Mouse (Mus musculus) skeletal muscle tissue, adult 2 months (tissue): ENCODE measurements at regions not wholly inside any gene's neighbourhood (a gene's known extent, or its start where the extent isn't known, plus 50 kb on each side); places are given as distances from the start of the nearest gene placed in this dataset.

Experiments used
- DNase-seq: peaks from one replicate; pipeline ENCODE4 v3.0.0-alpha.2; 2012; ENCODE audit warnings: low read depth, low spot score

DNA sequence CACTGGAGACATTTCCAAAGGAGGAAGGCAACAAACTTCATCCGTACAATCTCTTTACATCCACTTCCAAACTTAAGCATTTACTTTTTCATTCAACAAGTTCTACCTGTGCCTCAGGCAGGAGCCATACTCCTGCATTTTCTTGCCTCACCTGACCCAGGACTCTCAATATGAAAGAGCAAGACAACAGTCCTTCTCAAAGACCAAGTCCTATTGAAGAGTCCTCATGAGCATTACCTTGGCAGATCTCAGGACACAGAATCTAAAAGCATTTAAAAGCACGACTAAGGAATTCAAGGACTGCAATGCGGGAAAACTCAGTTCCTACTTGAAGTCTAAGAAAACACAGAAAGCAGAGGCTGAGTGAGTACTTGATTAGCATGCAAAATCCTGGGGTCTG, 286.5 kb downstream of the Kcnrg start:
- DNase-seq = no peak

DNA sequence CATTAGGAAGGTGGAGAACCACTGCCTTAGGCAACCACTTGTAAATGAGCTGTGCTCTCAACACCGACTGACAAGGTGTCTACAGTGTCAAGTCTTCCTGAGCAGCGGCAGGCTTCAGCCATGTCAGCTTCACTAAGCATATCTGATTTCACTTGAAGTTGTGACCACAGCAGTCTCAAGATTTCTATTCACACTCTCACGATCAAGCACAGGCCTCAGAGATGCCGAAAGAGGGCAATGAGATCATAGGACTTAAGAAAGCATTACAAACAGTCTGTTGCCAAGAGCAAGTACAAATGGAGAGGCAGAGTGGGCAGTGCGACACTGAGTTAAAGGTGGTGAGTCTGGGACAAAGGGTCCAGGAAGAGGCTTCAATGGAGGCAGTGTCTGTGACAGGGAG, 289.6 kb downstream of the Kcnrg start:
- no peak for DNase-seq

DNA sequence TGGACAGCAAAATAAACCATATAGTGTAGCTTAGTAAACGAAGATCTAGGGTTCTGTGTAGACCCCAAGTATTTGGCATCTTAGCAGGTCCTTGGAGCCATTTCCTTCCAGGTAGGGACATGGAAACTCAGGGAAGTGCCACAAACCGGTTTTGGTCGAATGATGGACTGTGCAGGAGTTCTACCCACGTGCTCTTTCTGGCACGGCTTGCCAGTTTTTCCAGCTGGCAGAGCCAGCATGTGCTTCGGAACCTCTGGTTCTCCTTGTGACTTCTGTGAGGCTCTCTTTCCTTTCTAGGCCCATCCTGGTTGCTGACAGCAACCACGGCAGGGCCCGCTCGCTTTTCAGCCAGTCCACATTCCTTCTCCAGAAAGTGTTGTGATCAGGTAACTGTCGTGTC, 291.4 kb downstream of the Kcnrg start:
- no peak for DNase-seq

DNA sequence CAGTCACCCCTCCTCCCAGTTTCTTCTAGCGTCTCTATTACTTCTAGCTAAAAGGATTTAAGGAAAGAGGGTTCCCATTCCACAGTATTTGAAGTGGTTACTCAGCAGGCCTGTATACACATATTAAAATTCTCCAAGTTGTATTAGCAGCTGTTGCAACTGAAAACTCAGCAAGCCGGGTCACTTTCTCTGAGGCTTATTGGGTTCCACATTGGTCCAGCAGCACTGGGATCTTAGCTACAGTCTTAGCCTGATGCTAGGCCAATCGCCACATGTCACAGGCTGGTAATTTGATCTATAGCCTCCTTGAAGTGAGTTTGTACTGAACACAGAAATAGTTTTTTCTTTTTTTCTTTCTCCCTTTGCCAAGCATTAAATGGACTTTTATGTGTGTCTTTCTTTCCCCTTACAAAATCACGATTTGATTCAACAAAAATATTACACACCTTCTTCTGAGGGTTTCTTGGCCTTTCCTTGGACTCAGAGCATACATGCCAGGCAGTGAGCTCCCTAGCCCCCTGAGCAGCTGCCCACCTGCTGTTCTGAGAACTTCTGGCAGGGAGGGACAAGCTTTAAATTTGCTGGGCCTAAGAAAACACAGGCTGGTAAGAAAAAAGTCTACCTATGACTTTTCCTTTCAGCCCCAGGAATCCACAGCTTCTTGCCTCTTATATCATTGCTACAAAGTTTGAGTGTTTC, 297.3 kb downstream of the Kcnrg start:
- no peak for DNase-seq

DNA sequence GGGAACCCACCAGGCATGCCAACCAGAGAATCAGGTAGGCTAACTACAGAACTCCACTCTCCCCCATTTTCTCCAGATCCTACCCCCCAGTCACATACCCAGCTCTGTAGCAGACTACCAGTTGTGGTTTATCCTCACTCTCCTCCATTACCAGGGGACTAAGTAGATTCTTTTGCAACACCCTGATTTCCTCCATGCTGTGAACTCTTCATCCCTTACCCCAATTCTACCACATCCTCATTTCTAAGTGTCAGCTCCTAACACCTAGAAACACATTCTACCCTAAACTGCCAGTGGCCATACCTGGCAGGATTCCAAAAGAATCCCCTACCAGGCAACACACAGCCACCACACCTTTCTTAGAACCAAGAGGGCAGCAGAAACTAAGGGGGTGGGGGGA, 310.9 kb downstream of the Kcnrg start:
- DNase-seq = no peak

DNA sequence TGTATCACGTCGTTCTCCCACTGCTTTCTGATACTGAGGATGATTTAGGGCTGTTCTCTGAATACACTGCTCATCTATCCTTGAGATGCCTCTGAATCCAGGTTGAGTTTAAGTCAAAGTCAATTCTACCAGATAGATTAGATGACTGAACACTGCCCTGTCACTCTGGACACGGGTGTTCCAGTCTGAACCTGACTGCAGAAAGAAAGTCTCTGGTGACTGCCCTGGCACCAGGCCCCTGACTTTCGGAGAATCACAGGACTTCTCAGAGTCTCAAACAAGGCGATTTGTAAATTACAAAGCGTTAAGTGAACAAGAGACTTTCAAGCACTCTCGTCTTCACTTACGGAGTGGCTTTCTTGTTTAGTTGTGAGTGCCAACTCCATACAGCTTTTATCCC, 324.6 kb downstream of the Kcnrg start:
- DNase-seq = no peak

DNA sequence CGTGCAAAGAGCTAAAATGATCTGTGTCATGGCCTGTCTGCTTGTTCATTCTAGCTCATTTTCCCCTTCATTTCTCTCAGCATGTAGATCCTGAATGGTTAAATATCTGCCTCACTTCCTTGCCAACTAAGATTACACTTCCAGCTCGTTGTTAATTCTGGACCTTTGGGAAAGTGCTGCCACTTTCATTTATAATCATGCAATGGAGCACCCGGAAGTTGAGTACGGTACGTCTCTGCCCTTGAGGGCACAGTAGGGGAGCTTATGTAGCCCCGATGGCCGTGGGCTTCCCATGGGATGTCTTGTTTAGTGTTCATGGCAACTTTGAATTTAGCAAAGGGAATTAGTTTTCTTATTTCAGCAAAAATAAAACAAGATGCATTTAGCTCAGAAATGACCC, 334.4 kb downstream of the Kcnrg start:
- no peak for DNase-seq

DNA sequence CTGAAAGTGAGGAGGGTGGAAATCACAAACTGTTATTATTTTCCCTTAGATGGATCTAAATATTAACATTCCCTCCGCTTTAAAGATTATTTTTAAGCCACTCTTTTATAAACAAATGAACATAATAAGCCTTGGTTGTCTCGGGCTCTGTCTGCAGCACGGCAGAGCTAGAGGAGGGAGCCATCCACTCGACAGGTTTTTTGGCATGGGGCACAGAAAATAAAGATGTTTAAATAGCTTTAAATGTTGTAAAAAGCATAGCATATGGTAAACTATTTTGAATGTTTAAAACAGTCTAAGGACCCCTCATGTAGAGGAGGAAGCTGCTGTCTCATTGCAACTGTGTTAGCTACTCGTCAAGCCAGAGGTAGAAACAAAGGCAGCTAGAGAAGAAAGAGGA, 338.4 kb downstream of the Kcnrg start:
- no peak for DNase-seq

DNA sequence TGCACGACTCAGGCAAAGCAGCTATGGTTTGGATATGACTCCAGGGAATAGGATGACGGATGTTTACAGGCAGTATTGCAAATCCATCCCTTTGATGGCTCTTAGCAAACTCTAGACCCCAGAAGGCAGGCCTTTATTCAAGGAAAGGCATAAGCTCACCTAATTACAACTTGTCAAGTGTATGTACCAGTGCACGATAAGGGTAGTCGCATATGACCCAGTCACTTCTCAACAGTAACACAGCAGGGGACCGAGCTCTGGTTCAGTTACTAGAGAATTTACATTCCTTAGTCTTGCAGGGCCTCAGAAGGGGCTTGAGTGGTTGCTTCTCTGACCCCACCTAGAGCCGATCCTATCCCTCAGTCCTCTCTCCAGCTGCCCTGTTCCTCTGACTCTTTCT, 342.2 kb downstream of the Kcnrg start:
- DNase-seq = no peak

DNA sequence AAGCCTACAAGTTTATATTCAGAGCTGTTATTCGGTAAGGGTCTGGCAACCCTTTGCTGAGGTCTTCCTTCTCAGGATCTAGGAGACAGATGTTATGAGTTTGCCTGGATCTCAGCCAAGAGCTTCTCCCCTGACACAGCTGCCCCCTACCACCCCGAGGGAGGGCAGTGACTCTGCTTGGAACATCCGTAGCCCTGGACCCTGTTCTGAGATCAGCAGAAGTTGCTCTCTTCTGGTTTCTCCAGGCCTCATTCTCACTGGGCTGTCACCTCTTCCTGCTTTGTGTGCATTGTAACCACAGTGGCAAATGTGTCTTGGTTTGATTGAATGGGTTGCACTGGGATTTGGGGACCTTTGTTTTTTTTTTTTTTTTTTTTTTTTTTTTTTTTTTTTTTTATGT, 342.4 kb upstream of the Rnaseh2b start:
- no peak for DNase-seq

DNA sequence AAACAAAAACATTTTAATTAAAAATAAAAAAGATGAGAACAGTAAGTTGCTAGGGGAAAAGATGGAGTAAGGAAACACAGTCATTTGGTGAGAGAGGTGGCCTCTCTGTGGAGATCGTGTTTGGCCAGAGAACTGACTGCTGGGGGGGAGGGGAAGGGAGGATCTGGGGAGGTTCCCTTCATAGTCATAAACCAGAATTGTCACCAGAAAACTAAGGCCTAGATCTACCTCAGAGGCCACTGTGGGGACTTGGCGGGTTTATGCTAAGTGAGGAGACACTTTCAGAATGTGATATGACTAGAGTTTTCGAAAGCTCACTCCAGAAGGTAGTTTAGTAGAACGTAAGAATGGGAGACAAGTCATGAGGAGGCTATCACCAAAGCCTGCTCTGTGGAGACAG, 339.4 kb upstream of the Rnaseh2b start:
- no peak for DNase-seq

DNA sequence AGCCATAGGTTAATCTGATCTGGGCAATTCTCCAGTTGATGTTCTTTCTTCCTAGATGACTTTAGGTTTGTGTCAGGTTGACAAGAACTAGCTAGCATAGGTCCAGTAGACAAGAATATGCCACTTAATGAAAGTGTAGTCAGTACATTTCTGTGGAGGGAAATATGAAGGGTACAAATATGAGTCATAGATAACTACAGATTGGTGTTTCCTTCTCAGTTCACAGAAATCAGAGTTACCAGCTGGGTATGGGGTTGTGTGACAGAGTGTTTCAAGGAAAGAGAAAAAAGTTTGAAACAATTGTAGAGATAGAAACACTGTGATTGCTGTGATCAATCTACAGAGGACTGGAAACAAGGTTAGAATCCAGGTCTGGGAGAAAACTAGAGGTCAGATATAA, 337.0 kb upstream of the Rnaseh2b start:
- DNase-seq = no peak

DNA sequence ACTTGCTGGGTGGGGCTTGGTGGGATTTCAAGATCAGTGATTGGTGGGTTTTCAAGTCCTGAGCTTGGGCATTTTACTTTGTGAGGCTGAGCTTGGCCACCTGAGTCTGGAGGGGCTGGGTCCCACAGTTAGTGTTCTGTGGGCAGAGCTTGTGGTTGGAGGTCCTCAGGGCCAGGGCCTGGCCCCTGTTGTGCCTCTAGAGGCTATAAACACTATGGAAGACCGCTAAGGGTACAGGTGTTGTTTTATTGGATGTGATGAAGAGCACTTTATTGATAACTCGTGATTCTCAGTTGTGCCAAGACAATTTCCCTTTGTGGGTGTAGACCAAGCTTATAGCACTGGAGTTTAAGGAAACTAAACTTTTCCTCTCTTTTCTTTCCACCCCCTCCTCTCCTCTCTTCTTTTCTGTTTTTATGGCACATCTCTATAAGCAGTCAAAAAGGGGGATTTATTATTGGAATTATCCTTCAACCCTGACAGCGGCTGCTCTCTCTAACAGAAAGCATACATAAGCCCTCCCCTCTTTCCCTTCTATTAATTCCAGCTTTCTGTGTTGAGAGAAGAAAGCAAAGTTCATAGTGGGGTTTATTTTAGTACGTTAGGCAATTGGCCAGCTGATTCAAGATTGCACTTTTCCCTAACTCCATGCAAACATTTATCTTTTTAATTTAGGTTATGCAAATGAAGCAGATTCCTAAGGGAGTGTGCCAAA, 332.0 kb upstream of the Rnaseh2b start:
- no peak for DNase-seq

DNA sequence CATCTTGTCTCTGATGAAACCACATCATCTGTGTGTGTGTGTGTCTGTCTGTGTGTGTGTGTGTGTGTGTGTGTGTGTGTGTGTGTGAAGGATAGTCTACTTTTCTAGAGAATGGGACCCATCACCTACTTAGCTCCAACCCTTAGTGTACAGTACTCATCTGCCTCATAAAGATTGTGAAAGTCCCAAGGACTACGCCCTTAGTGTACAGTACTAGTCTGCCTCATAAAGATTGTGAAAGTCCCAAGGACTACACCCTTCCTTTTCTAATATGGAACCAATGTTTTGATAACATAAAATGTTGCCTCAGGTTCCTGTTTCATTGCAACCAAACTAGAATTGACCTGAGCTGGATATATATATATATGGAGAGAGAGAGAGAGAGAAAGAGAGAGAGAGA, 323.9 kb upstream of the Rnaseh2b start:
- no peak for DNase-seq

DNA sequence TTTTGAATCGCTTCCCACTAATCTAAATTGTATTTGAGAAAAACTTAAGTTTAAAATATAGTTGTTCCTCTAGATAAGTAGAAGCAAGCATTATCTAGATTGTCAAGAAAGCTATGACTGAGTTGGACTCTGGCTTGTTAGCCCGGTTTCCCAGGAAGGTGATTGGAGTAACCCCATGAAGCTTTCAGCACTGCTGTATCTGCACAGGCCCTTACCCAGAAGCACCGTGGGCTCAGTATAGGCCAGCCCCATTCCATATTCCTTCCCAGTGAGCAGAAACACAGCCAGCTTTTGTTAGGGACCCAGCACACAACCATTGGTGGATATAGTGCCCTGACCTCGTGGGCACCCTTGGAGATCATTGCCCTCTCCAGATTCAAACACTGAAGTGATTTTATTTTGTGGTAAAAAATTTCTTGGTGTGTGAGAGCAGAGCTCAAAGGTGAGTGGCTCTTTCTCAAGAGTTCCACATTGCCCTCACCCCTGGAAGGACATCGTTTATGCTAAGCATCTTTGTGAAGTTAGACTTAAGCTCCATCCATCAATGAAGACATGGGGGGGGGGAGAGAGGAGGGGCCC, 323.3 kb upstream of the Rnaseh2b start:
- no peak for DNase-seq

DNA sequence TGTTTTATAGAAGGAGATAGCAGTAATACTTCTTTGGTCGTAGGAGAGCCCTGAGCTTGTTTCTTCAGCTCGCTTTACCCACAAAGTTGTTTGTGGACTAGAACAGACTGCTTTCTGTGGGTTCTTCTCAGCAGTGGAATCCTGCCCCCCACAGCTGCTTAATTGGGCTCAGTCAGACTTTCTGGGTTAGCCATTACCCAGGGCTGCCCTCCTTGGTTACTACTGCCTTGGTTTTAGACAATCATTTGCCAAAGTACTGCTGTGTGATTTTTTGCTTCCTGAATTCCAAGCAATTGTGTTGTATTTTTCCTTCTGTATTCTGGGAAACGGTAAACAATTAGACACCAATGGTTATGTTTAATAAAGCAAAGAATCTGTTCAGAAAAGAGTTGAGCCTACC, 321.8 kb upstream of the Rnaseh2b start:
- no peak for DNase-seq

DNA sequence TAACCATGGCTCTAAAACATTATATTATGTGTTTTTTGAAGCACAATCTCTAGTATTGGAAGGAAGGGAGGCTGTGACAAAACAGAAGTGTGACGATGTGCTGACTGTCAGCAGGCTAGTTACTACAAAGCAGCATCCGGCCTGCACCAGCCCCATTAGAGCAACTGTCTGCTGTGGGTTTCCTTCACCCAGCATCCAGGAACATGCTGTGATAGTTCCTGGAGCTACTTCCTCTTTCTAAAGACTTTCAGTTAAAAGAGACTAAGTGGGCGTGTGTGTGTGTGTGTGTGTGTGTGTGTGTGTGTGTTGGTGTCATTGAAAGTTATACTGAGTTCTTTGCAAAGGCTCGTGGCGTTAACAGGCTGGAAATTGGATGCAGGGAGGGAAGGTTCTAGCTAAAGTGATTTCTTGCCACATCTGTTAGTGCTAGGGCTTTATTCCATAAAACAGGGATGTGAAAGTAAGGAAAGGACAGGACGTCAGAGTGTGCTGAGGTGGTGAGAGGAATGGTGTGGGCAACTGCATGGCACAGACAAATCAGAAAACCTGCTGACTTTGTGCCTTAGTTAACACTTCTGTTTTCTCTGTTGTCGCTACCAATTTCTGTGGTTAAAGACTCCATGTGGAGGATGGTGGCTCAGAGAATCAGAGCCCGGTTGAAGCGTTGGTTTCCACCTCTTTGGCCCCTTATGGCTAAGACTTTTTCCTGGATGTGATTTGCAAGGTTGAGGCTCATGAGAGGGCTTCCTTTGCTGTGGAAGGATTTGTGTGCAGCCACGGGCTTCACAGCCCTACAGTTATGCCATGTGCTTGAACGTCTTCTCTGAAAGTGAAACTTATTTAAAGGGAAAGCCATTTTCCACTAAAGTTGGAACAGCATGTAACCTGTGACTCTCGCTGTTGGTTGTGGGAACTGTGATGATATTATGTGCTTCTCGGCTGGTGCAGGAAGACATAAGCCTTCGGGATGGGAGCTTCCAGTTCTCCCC, 321.0 kb upstream of the Rnaseh2b start:
- peak; percentile 46 for DNase-seq

DNA sequence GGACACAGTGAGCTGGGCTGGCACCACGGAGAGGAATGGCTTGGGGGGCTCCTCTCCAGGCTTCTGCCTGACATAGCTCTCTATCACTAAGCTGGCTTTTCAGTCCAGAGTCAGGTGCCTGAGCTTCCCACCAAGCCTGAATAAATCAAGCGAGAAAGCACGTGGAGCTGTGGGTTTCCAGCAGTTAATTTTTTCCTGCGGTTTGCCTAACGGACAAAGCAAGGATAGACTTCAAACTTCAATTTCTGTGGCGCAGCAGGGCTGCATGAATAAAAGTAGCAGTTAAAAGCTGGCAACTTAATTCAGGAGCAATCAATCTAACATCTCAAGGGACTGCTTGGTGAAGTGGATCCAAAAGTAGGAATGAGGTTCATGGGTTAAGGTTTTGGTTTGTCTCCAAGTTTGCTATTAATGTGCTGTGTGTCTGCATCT, 317.1 kb upstream of the Rnaseh2b start:
- DNase-seq = no peak

DNA sequence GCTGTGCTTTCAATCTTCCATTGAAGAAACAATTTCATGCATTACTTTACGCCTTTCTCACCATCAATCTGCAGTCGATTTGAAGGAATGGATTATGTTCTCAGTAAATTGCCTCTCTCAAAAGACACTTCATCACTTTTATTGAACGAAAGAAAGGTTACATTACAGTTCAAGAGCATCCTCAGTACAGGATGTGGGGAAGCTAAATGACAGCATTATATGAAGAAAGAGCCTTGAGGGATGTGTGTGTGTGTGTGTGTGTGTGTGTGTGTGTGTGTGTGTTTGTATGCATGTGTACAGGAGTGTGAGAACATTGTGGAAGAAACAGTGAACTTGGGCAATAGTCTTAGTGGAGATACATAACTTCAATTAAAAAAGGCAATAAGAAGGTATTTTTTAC, 311.8 kb upstream of the Rnaseh2b start:
- no peak for DNase-seq

DNA sequence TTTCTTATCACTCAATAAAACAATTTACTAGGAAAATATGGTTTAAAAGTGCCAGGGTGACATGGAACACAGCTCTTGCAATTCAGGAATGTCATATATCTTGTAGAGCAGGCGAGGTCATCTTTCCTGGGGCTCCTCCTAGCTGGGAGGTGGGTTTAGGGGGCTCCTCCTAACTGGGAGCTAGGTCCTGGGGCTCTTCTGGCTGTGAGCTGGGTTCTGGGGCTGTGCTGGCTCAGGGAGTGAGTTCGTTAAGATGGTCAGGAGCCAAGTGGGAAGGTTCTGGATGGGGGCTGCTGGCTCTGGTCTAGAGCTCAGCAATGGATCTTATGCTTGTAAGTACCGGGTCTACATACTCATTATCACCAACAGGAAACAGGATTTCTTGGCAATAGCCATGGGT, 306.8 kb upstream of the Rnaseh2b start:
- DNase-seq = no peak

DNA sequence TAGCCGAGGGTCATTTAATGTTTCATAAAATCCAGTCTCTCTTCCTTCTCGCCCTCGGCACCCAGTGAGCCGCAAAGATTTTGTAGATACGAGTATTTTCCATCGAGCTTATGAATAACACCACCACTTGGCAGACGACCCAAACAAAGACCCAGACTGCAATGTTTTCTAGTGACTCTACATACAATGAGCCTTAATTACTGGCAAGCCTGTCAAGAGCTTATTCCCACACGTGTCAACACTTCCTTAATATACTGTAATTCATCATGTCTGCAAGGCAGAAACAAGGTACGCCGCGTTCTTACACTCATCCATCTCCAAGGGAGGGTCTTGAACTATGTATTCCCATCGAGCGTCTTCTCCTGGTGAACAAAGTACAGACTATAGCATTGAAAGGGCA, 306.2 kb upstream of the Rnaseh2b start:
- DNase-seq = no peak

DNA sequence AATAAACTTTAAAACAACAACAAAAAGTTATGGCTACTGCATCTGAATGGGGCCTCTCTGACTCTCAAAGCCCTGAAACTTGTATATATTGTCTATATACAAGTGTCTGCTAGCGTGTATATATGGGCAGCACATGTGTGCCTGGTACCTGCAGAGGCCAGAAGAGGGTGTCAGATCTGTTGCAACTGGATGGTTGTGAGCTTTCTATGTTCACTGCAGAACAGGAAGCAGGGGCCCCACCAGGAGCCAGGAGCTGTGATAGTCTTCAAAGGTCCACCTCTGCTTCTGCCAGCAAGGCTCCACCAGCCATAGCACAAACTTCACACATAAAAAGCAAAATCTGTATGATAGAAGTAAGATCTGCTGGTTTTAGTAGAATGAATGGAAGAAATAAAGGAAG, 297.1 kb upstream of the Rnaseh2b start:
- DNase-seq = no peak
